In genomic region chr1:187983177-187983576, GRCm38 (mm10) we compare ENCODE assay signal across 28 mouse cellular contexts.
DNase-seq lines count a peak whose midpoint lies in the region; ATAC-seq and TF ChIP-seq lines count a peak whose summit lies in the region.
"Had no signal": no experiment of that assay in that cellular context is flagged by ENCODE, and none has a peak within 500 bp of the region (broad histone marks: within the 10 kb centered on the region; RNA-seq: fewer than 3 reads in every experiment).

No protein-coding gene starts in this region.

- no peak overlapping the region for H3K4me2 ChIP-seq in midbrain, postnatal 0 days (ENCODE audit: low read depth, low read length, poor library complexity, severe bottlenecking)
- H3K4me2 ChIP-seq: forebrain, embryonic 13.5 days; heart, embryonic 11.5 days; hindbrain, embryonic 12.5 days; intestine, embryonic 15.5 days had no signal

- H3K9me3 ChIP-seq in midbrain, embryonic 10.5 days (replicated peaks) = no peaks in the 10 kb centered on the region
- H3K9me3 ChIP-seq in midbrain, postnatal 0 days (ENCODE audit: low read length) = no peaks in the 10 kb centered on the region
- no peaks in the 10 kb centered on the region for H3K9me3 ChIP-seq in ES-E14 (ENCODE audit: control insufficient read depth, insufficient read depth, low read depth, low read length)
- H3K9me3 ChIP-seq: forebrain, embryonic 13.5 days; hindbrain, embryonic 12.5 days; intestine, embryonic 15.5 days had no signal

- TF ChIP-seq CTCF in midbrain, postnatal 0 days (IDR thresholded peaks at IDR 0.05) = no peak

- in situ Hi-C loops in ES-E14 (cut with MboI; ENCODE audit: low sequenced_read_pairs in 2 of 2, unreplicated experiment in 2 of 2) = loop anchor here in 1 of 2 experiments (10.0 kb wide), 1 partner anchor 528 kb away; no protein-coding TSS in a partner anchor

- H3K9ac ChIP-seq in midbrain, postnatal 0 days (replicated peaks; ENCODE audit: low read length, poor library complexity, severe bottlenecking) = no peak overlapping the region
- H3K9ac ChIP-seq in ES-E14 (ENCODE audit: insufficient read depth, low read depth, low read length, poor library complexity, severe bottlenecking) = no peak overlapping the region
- H3K9ac ChIP-seq: forebrain, embryonic 13.5 days; forebrain, postnatal 0 days; hindbrain, embryonic 12.5 days; intestine, embryonic 15.5 days had no signal

- H3K4me3 ChIP-seq in midbrain, embryonic 10.5 days = no peak overlapping the region
- H3K4me3 ChIP-seq in midbrain, postnatal 0 days (ENCODE audit: low read depth, low read length) = no peak overlapping the region
- no peak overlapping the region for H3K4me3 ChIP-seq in ES-E14 (ENCODE audit: insufficient read depth in 1 of 2, low read depth in 1 of 2, low read length in 2 of 2, poor library complexity in 1 of 2, severe bottlenecking in 1 of 2)
- H3K4me3 ChIP-seq: forebrain, embryonic 13.5 days; gastrocnemius, adult 2 months; heart, adult 2 months; hindbrain, embryonic 12.5 days; intestine, embryonic 15.5 days had no signal

- peaks cover 13% of the 10 kb centered on the region; the same call in 1 of the 2 replicates for H3K27me3 ChIP-seq in midbrain, embryonic 10.5 days (ENCODE audit: low read depth, poor library complexity, severe bottlenecking)
- no peaks in the 10 kb centered on the region for H3K27me3 ChIP-seq in midbrain, postnatal 0 days (ENCODE audit: insufficient read depth, low read length)
- H3K27me3 ChIP-seq: hindbrain, embryonic 12.5 days; intestine, embryonic 15.5 days had no signal

- ATAC-seq in midbrain, postnatal 0 days (ENCODE audit: low FRiP score) = no peak
- ATAC-seq: activated CD4-positive, CD25-positive, alpha-beta regulatory T cell, adult 4 months; CD4-positive, CD25-positive, alpha-beta regulatory T cell, adult 4 months; forebrain, embryonic 13.5 days; forebrain, postnatal 0 days; hindbrain, embryonic 16.5 days; intestine, embryonic 15.5 days had no signal

- peak; percentile 40 for DNase-seq in heart, adult 11 months
- no peak for DNase-seq in heart, postnatal 14 days
- DNase-seq in midbrain, embryonic 10.5 days (ENCODE audit: low spot score) = no peak
- DNase-seq in midbrain, postnatal 0 days (ENCODE audit: low spot score) = no peak
- peak; percentile 11 for DNase-seq in ES-CJ7 (ENCODE audit: low read depth, low spot score)
- no peak for DNase-seq in ES-E14 (ENCODE audit: low read depth, low spot score)
- no peak for DNase-seq in layer of hippocampus, adult 9-10 months (ENCODE audit: low spot score)
- no peak for DNase-seq in MN1 (ENCODE audit: low spot score)
- DNase-seq: adrenal gland, adult 8-10 months; adrenal gland, postnatal 25 days; cerebellum, adult 18-20 months; cerebellum, adult 9-10 months; cerebellum, postnatal 14 days; forebrain, postnatal 0 days; gastrocnemius, adult 2 months; gastrocnemius, postnatal 14 days; heart, adult 2 months; heart, postnatal 10 days; heart, postnatal 4 days; kidney, adult 11 months had no signal

- intact Hi-C loops in heart, postnatal 14 days (cut with DNase I) = loop anchor here (10.0 kb wide), 1 partner anchor 652 kb away; no protein-coding TSS in a partner anchor

- H3K27ac ChIP-seq in midbrain, embryonic 10.5 days (replicated peaks) = 0 out of 2 replicates have a peak overlapping the region, but pooled peaks have one; percentile 33
- H3K27ac ChIP-seq in midbrain, postnatal 0 days (ENCODE audit: low read depth, low read length) = no peak overlapping the region
- H3K27ac ChIP-seq in ES-E14 (ENCODE audit: insufficient read depth, low read depth, low read length, poor library complexity, severe bottlenecking) = no peak overlapping the region
- H3K27ac ChIP-seq: forebrain, embryonic 13.5 days; gastrocnemius, adult 2 months; heart, adult 2 months; hindbrain, embryonic 12.5 days; intestine, embryonic 15.5 days had no signal

- peaks cover 20% of the 10 kb centered on the region for H3K4me1 ChIP-seq in midbrain, embryonic 10.5 days
- no peaks in the 10 kb centered on the region for H3K4me1 ChIP-seq in midbrain, postnatal 0 days (ENCODE audit: insufficient read depth, low read length)
- H3K4me1 ChIP-seq in ES-E14 (ENCODE audit: control insufficient read depth in 2 of 2, insufficient read depth in 2 of 2, low read length in 2 of 2, poor library complexity in 1 of 2) = no peaks in the 10 kb centered on the region; a peak in 1 of 4 replicates
- H3K4me1 ChIP-seq: intestine, embryonic 15.5 days had no signal

- H3K36me3 ChIP-seq in midbrain, embryonic 10.5 days = no peaks in the 10 kb centered on the region
- no peaks in the 10 kb centered on the region for H3K36me3 ChIP-seq in midbrain, postnatal 0 days (ENCODE audit: insufficient read depth, low read length)
- no peaks in the 10 kb centered on the region for H3K36me3 ChIP-seq in ES-E14 (ENCODE audit: control insufficient read depth, insufficient read depth, low read length, poor library complexity, severe bottlenecking)
- H3K36me3 ChIP-seq: G1E; hindbrain, embryonic 12.5 days; intestine, embryonic 15.5 days had no signal

- WGBS in midbrain, embryonic 10.5 days = 15% methylated on average over 4 of the region's 4 CpGs
- 19% methylated on average over 4 of the region's 4 CpGs for WGBS in midbrain, postnatal 0 days

TF ChIP-seq in ES-E14, 5 proteins besides CTCF, POLR2A, EP300 and RAD21:
- no peak for TF ChIP-seq MAFK (IDR thresholded peaks at IDR 0.05; ENCODE audit: insufficient read depth, low read depth, low read length)
- 0 out of 2 replicates have a peak, but pooled peaks have one; percentile 46 for TF ChIP-seq ZNF384 (IDR thresholded peaks at IDR 0.05; ENCODE audit: low read depth, low read length)
- TF ChIP-seq HCFC1 (IDR thresholded peaks at IDR 0.05; ENCODE audit: borderline replicate concordance, insufficient read depth, low read length) = no peak

Comparison
In these comparisons a context has a peak if more than half of its experiments do, and no peak if none do; other contexts are left out.
1. DNase-seq: peak in heart, adult 11 months (single experiment) and ES-CJ7 (single experiment); none in heart, postnatal 14 days (0 of 2), midbrain, embryonic 10.5 days (single experiment), midbrain, postnatal 0 days (single experiment), ES-E14 (single experiment), layer of hippocampus, adult 9-10 months (single experiment) and MN1 (single experiment).